Mouse (Mus musculus) adrenal gland, adult 8-10 months (tissue): Measurements from ENCODE around the gene 1810055G02Rik. TPM values are rescaled to one million over a fixed set of nuclear protein-coding genes. Genes with fewer than 3 reads are reported as not detected.

Experiments
- DNase-seq: peaks from one replicate; pipeline ENCODE4 v3.0.0; 2022
- total RNA-seq, 4 experiments: library from RNA; stranded (reverse); gene quantifications; 2 replicates each; pipeline ENCODE4 v1.2.4; 2022

The 1810055G02Rik gene
- total RNA-seq, 4 experiments from 2014 or later, result 29.1 to 42.7 (median 32.1) TPM

DNA sequence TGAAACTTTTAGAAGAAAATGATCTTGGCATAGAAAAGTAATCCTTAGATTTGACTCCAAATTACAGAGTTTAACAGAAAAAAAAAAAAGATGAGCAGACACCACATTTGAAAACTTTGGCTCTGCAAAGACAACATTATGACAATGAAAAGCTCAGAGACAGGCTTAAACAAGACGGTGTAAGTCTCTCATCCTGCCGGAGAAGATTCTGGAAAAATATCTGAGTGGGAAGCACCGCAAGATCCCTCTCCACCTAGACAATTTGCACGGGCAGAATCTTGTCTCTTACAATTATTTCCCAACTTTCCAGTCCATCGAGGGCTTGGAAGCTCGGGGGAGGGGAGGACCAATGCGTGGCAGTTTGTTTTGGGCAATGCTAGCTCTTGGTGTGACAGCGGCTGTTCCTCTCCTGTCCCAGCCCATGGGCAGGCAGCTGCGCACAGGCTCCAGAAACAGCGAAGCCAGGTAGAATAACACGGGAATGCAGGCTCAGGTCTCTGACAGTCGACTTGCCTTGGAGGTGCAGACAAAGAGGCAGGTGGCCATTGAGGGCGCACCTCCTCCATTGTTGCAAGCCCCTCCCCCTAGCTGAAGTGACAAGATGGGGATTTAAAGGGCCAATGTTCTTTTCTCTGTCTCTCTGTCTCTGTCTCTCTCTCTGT lies 35.9 kb downstream of the 1810055G02Rik start:
- peak; percentile 32 for DNase-seq

DNA sequence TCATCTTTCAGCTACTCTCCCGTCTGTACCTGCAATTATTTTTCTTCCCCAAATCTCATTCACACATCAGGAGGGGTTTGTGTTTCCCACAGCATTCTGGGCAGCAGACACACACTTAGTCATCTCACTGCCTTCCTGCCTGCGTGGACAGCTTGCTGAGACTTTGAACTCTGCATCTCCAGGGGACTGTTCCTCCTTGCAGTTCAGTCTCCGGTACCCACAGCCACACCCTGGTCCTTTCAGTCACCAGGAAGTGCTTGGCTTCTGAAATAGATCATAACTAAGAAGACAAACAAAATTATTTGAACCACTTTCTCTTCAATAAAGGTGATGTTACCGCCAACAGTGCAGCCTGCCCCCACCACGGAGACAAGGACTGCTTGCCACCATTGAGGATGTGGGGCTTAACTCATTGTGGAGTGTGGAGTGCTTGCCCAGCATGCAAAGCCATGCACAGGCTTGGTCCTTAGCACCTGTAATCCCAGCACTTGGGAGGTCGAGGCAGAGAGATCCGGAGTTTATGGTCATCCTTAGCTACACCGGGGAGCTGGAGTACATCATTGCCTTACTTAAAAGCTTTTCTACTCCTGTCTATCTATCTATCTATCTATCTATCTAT lies 44.6 kb downstream of the 1810055G02Rik start:
- no peak for DNase-seq

DNA sequence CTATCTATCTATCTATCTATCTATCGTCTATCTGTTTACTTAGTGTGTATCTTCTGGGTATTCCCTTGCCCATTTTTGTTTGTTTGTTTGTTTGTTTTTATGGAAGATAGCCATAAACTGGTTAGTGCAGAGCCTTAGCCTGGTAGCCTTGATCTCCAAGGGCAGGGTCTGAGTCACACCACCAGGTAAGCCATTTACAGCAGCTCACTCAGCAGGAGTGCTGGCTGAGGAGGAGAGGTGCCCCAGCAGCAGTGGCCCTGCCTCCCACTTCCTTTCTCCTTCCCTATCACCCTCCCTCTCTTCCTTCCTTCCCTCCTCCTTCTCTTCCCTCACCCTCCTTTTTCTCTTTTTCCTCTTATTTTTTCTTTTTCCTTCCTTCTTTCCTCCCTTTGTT lies 45.1 kb downstream of the 1810055G02Rik start:
- DNase-seq, result no peak

DNA sequence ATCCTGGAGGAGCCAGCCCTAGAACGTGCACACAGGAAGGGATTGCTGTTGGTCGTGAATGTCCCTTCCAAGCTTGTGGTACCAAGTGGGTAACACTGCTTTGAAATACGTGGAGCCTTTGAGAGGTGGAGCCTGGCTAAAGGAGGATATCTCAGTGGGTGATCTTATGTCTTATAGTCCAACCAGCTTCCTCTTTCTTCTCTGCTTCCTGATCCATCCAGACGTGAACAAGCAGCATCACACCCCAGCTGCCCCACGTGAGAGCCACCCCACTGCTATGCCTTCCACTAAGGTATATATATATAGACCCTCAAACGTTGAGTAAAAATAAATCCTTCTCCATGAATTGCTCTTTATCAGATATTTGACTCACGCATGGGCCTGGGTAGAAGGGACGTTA lies 45.6 kb downstream of the 1810055G02Rik start:
- no peak for DNase-seq

DNA sequence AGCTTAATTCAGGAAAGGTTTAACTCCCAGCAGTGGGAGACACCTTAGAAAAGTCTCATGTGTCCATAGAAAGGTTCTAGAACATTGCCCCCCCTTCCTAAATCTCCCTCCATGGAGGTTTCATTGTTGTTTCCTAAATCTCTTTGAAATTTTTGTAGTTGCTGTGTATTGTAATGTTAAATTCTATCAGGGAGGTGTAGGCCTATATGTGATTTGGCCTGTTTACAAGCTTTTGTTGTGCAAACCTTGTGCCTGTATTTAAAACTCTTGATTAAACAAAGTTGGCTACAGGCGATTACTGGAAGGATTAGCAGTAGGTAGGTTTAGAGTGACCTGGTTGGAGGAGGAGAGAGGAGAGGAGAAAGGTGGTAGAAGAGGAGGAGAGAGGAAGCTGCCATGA lies 49.8 kb downstream of the 1810055G02Rik start:
- no peak for DNase-seq

DNA sequence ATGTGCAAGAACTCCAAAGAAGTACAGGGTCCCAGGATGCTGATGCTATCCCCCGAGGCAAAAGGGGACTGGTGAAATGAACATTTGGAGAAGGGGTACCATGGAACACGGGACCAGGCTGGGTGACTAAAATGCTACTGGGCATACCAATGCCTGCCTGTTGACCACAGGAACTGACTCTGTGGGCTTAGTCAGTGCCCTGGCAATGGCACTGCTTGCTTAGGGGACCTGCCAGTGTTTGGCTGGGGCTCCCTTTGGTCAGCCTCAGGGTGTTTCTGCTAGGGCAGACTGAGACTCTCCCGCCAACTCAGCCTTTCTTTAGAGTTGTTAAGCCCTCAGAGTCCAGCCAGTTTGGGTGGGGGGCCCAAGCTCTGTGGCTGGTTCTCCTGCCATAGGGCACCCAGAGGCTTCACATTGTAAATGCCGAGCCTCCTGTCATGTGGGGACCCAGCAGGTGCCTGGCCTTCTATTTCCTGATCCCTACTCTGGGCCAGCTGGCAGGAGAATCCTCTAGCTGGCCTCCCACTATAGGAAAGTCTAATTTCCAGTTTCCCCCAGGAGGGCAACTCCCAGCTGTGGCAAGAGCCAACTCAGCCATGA lies 57.2 kb downstream of the 1810055G02Rik start:
- DNase-seq, result no peak

DNA sequence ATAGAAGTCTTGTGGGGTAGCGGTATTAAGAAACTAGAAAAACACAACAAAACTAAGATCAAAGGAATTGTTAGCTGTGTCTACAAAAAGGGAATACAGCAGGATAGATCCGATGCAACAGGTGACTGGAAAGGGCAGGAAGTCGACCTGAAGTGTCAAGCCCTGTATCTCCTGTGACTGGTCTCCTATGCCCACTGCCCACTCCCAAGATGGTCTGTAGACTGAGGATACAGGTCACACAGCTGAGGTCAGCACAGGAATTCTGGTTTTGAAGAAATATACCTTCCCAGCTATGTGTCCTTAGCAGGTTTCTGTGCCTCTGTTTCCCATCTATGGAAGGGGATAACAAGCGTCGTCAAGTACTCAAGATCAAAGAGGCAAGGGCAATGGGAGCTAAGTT lies 58.3 kb downstream of the 1810055G02Rik start:
- DNase-seq, result no peak

DNA sequence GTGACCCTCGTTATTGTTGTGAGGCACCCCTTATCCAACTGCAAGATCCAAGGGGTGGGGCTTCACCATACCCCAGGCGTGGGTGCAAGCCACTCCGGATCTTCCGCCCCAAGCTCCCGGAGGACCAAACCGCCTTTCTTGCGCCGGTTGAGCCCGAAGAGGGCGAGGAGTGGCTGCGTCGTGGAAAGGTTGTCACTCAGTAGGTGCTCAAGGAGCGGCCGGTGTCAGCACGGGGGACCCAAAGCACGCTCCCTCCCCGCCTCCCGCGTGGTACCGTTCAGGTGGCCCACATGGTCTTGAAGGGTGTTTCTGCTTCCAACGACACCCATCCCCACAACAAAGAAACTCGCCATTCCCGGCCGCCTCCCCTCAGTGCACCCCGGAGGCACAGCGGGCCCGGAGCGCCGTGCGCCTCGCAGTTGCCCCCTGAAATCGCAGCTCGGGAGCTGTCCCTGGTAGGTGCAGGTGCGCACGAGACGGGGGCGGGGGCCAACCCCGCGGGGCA lies 59.2 kb downstream of the 1810055G02Rik start, which contains the start of gene Kmt5b:
Gene Kmt5b, plus strand, starts transcription at position 146 of the 505 bp plus-strand sequence.
- DNase-seq, result peak; percentile 55

Other genes starting within 250 kb of the 1810055G02Rik start
- 100 to 1,000 TPM in 3 of 4 experiments, 10 to 100 TPM in 1; 85.3 to 110 (median 106) TPM for gene Ppp6r3, start 132.5 kb upstream of the 1810055G02Rik start, total RNA-seq
- 100 to 1,000 TPM in 3 of 4 experiments, 10 to 100 TPM in 1; 99.3 to 161 (median 120) TPM for gene Lrp5, start 21.7 kb upstream of the 1810055G02Rik start, total RNA-seq
- 10 to 100 TPM; 46.7 to 80.0 (median 62.7) TPM for gene Kmt5b, start 59.1 kb downstream of the 1810055G02Rik start, total RNA-seq
- gene Chka, start 143.5 kb downstream of the 1810055G02Rik start, total RNA-seq, result 100 to 1,000 TPM in 1 of 4 experiments, 10 to 100 TPM in 3; 69.8 to 329 (median 93.5) TPM
- gene Tcirg1, start 198.8 kb downstream of the 1810055G02Rik start, total RNA-seq, result 100 to 1,000 TPM in 2 of 4 experiments, 10 to 100 TPM in 2; 55.6 to 133 (median 95.0) TPM
- 100 to 1,000 TPM; 241 to 358 (median 291) TPM for gene Ndufs8, start 204.5 kb downstream of the 1810055G02Rik start, total RNA-seq
- gene Aldh3b1, start 221.5 kb downstream of the 1810055G02Rik start, total RNA-seq, result 100 to 1,000 TPM in 2 of 4 experiments, 10 to 100 TPM in 2; 35.5 to 262 (median 145) TPM
- gene Unc93b1, start 226.9 kb downstream of the 1810055G02Rik start, total RNA-seq, result 10 to 100 TPM; 69.4 to 85.5 (median 71.5) TPM